Mouse (Mus musculus) intestine, embryonic 16.5 days (tissue): ENCODE measurements around the gene Tmub1. TPM values are rescaled to one million over a fixed set of nuclear protein-coding genes. Genes with fewer than 3 reads are reported as not detected.

ENCODE experiments used
- ATAC-seq: fragments of 200-750 bp; cut with Nextera tagmentation; 2 replicates; pipeline ENCODE4 v1.8.0; 2017; ENCODE audit warnings: moderate TSS enrichment, moderate library complexity
- H3K27ac ChIP-seq: fragments of 300-500 bp; sonication (generic); 2 replicates; pipeline ENCODE4 v1.5.1; 2014; ENCODE audit warnings: mild to moderate bottlenecking, low read length
- H3K27me3 ChIP-seq: fragments of 300-500 bp; sonication (generic); replicated peaks from 2 replicates; pipeline ENCODE4 v1.6.1; 2014; ENCODE audit warnings: low read length, control low read depth, mixed read lengths; ENCODE audit not compliant: control insufficient read depth, insufficient read depth
- H3K36me3 ChIP-seq: fragments of 300-500 bp; sonication (generic); 2 replicates; pipeline ENCODE4 v1.6.1; 2014; ENCODE audit warnings: low read length, control low read depth; ENCODE audit not compliant: control insufficient read depth, insufficient read depth
- H3K4me1 ChIP-seq: fragments of 300-500 bp; sonication (generic); 2 replicates; pipeline ENCODE4 v1.6.1; 2014; ENCODE audit warnings: low read length, control low read depth, mixed read lengths; ENCODE audit not compliant: control insufficient read depth, insufficient read depth
- H3K4me2 ChIP-seq: fragments of 300-500 bp; sonication (generic); 2 replicates; pipeline ENCODE4 v1.6.1; 2014; ENCODE audit warnings: low read depth, low read length, control low read depth
- H3K4me3 ChIP-seq: fragments of 300-500 bp; sonication (generic); 2 replicates; pipeline ENCODE4 v1.5.1; 2014; ENCODE audit warnings: mild to moderate bottlenecking, low read length
- H3K9ac ChIP-seq: fragments of 300-500 bp; sonication (generic); 2 replicates; pipeline ENCODE4 v1.6.1; 2014; ENCODE audit warnings: low read depth, low read length
- H3K9me3 ChIP-seq: fragments of 300-500 bp; sonication (generic); 2 replicates; pipeline ENCODE4 v1.6.1; 2016; ENCODE audit warnings: low read length, control low read depth; ENCODE audit not compliant: control insufficient read depth
- WGBS: fragments of 180-500 bp; shearing (Covaris S2); extraction: QIAGEN DNeasy Blood & Tissue Kit; methylation state at CpG from one replicate; pipeline ENCODE4 v1.1.7; 2014; 5-methylcytosine and 5-hydroxymethylcytosine counted together
- polyA plus RNA-seq: library from polyadenylated mRNA; unstranded; fragments of >200 nt; fragmentation: Nextera tagmentation; extraction: Ambion mirVana; gene quantifications from 2 replicates; pipeline ENCODE4 v1.2.1, GENCODE M21; 2015

The Tmub1 gene
- polyA plus RNA-seq, 1 experiment from 2014 or later: 28.7 TPM

GRCm38 (mm10) chr5:24417587-24417986 lies 30.1 kb downstream of the Tmub1 start:
- H3K9ac ChIP-seq: no peak overlapping the region
- H3K4me1 ChIP-seq: peaks cover 14% of the 10 kb centered on the region
- ATAC-seq: no peak
- H3K36me3 ChIP-seq: no peaks in the 10 kb centered on the region
- no peak overlapping the region for H3K27ac ChIP-seq
- H3K9me3 ChIP-seq: no peaks in the 10 kb centered on the region
- WGBS: 88% methylated on average over 10 of the region's 10 CpGs
- H3K4me3 ChIP-seq: no peak overlapping the region
- no peaks in the 10 kb centered on the region for H3K27me3 ChIP-seq
- no peak overlapping the region for H3K4me2 ChIP-seq

DNA sequence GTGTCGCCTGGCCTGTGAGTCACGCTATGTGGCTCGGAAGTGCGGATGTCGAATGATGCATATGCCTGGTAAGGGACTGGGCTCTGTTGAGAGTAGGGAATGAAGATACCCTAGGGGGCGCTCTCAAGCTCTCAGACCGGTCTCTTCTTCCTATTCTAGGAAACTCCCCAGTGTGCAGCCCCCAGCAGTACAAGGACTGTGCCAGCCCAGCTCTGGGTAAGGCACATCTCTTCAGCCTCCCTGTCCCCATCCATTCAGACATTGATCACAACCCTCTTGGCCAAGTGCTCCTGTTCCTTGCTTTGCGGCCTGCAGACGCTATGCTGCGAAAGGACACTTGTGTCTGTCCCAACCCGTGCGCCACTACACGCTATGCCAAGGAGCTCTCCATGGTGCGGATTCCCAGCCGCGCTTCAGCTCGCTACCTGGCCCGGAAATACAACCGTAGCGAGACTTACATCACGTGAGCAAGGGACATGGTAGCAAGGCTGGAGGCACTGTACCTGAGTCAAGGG lies 31.4 kb downstream of the Tmub1 start:
- Histone ChIP-seq H3K4me2 (peak overlapping the region; percentile 20; the same call in 1 of the 2 replicates), H3K4me3 (no peak overlapping the region), H3K27ac (no peak overlapping the region), H3K36me3 (no peaks in the 10 kb centered on the region), H3K9me3 (no peaks in the 10 kb centered on the region), H3K4me1 (peaks cover 11% of the 10 kb centered on the region; the same call in 1 of the 2 replicates), H3K27me3 (no peaks in the 10 kb centered on the region), H3K9ac (no peak overlapping the region)
- ATAC-seq: peak; percentile 60
- WGBS: 5% methylated on average over 21 of the region's 21 CpGs

DNA sequence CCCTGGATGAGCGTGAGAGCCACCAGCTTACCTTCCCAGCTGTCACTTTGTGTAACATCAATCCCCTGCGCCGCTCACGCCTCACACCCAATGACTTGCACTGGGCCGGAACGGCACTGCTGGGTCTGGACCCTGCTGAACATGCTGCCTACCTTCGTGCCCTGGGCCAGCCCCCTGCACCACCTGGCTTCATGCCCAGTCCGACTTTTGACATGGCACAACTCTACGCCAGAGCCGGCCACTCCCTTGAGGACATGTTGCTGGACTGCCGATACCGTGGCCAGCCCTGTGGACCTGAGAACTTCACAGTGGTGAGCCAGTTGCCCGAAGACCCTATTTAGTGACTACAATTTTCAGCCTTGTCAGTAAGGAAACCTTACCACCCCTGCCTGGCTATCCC lies 33.7 kb downstream of the Tmub1 start:
- H3K4me1 ChIP-seq: peaks cover 11% of the 10 kb centered on the region; the same call in 1 of the 2 replicates
- H3K27ac ChIP-seq: no peak overlapping the region
- no peak overlapping the region for H3K4me2 ChIP-seq
- WGBS: 80% methylated on average over 13 of the region's 13 CpGs
- no peaks in the 10 kb centered on the region for H3K27me3 ChIP-seq
- no peaks in the 10 kb centered on the region for H3K9me3 ChIP-seq
- no peak overlapping the region for H3K4me3 ChIP-seq
- H3K36me3 ChIP-seq: no peaks in the 10 kb centered on the region
- H3K9ac ChIP-seq: peak overlapping the region; percentile 11; the same call in 1 of the 2 replicates
- no peak for ATAC-seq

DNA sequence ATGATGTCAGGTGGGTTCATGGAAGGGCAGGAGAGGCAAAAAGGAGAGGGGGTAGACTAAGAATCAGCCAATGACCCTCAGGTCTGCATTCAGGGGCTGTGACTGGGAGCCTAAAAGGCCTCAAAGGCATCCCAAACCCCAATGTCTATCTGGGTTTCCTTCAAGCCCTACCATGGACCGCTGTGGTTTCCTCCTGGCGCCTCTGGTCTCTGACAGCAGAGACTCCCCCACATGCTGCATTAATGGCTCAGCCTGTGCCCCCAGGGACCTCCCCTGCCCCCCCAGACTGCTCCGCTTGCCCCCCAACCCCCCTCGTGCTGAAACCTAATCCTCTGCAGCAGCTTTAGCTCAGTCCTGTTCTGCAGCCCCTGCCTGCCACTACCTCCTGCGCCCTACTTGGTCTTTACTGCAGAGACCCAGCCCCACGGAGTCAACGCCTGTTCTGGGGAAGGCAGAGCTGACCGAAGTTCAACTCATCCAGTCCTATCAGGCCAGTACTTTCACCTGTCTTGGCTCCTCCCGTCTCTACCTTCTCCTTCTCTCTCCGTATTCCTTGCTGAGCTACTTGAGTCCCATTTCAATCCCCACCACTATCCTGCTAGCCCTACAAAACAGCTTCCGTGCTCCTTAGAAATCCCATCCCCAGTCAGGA lies 34.5 kb downstream of the Tmub1 start, which contains the start of gene Asic3:
Gene Asic3 (plus strand): TSS at position 351 of the 652 bp plus-strand sequence.
- no peaks in the 10 kb centered on the region for H3K36me3 ChIP-seq
- 37% methylated on average over 11 of the region's 11 CpGs for WGBS
- no peaks in the 10 kb centered on the region for H3K9me3 ChIP-seq
- H3K4me1 ChIP-seq: peaks cover 11% of the 10 kb centered on the region; the same call in 1 of the 2 replicates
- ATAC-seq: peak; percentile 58
- H3K27me3 ChIP-seq: no peaks in the 10 kb centered on the region
- H3K4me3 ChIP-seq: no peak within 1 kb of the TSS
- H3K9ac ChIP-seq: peak within 1 kb of the TSS; percentile 11
- no peak within 1 kb of the TSS for H3K27ac ChIP-seq
- peak within 1 kb of the TSS; percentile 18; the same call in 1 of the 2 replicates for H3K4me2 ChIP-seq

- no peak overlapping the region for H3K27ac ChIP-seq
- no peak overlapping the region for H3K4me3 ChIP-seq
- H3K4me2 ChIP-seq: no peak overlapping the region
- H3K36me3 ChIP-seq: no peaks in the 10 kb centered on the region
- H3K27me3 ChIP-seq: no peaks in the 10 kb centered on the region
- H3K9me3 ChIP-seq: no peaks in the 10 kb centered on the region
- no peak for ATAC-seq
- H3K9ac ChIP-seq: no peak overlapping the region
- H3K4me1 ChIP-seq: peaks cover 11% of the 10 kb centered on the region; the same call in 1 of the 2 replicates
- WGBS: 67% methylated on average over 2 of the region's 2 CpGs
Measured at GRCm38 (mm10) chr5:24412063-24412462, 35.6 kb downstream of the Tmub1 start.

DNA sequence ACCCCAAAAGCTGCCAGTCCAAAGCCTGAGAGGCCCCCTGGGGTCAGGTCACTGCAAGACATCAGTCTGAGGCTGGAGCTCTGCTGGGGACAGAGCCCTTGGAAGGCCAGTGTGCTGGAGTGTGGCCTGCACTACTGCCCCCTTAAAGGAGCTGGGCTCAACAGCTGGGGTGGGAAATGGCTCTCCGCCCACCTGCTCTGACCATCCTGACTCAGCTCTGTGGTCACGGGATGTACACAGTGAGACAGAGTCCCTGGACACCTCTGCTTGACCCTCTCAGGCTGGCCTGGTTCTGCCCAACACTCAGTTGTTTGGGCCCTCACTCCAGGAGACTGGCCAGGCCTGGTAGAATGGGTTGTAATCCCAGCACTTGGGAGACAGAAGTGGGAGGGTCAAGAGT lies 38.2 kb downstream of the Tmub1 start:
- WGBS: 89% methylated on average over 2 of the region's 2 CpGs
- no peak for ATAC-seq
- Histone ChIP-seq H3K4me3 (no peak overlapping the region), H3K9ac (no peak overlapping the region), H3K4me2 (no peak overlapping the region), H3K36me3 (peaks cover 6% of the 10 kb centered on the region), H3K9me3 (no peaks in the 10 kb centered on the region), H3K27me3 (no peaks in the 10 kb centered on the region), H3K27ac (no peak overlapping the region), H3K4me1 (peaks cover 11% of the 10 kb centered on the region; the same call in 1 of the 2 replicates)

GRCm38 (mm10) chr5:24408651-24409050 lies 39.0 kb downstream of the Tmub1 start:
- no peaks in the 10 kb centered on the region for H3K9me3 ChIP-seq
- WGBS: 87% methylated on average over 13 of the region's 13 CpGs
- no peak overlapping the region for H3K27ac ChIP-seq
- H3K4me3 ChIP-seq: no peak overlapping the region
- peaks cover 6% of the 10 kb centered on the region for H3K36me3 ChIP-seq
- H3K27me3 ChIP-seq: no peaks in the 10 kb centered on the region
- no peak for ATAC-seq
- no peak overlapping the region for H3K4me2 ChIP-seq
- no peak overlapping the region for H3K9ac ChIP-seq
- H3K4me1 ChIP-seq: peaks cover 7% of the 10 kb centered on the region; the same call in 1 of the 2 replicates

DNA sequence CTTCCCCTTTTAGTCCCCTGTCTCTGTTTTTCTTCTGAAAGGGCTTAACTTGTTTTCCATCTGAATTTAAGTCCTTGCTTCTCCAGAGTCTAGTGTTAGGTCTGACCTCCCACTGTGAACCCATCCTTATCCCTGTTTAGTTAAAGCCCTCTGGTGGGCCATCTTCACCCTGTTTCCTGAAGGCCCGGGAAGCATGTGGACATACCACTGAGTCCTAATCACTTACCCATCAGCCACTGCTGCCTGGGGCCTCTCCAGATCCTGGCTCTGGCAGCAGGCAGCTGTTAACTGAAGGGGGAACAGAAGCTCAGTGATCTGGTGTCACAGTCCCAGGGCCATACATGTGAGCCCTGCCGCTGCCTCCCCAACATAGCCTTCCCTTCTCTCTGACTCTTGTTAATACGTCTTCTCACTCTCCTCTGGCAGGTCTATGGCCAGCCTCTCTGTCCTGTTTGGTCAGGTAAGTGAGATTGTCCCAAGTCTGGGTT lies 42.2 kb downstream of the Tmub1 start:
- Histone ChIP-seq H3K9me3 (no peaks in the 10 kb centered on the region), H3K4me3 (no peak overlapping the region), H3K4me1 (no peaks in the 10 kb centered on the region), H3K9ac (no peak overlapping the region), H3K4me2 (no peak overlapping the region), H3K27me3 (no peaks in the 10 kb centered on the region), H3K36me3 (peaks cover 11% of the 10 kb centered on the region), H3K27ac (no peak overlapping the region)
- WGBS: 70% methylated on average over 3 of the region's 3 CpGs
- ATAC-seq: no peak

- 80% methylated on average over 6 of the region's 6 CpGs for WGBS
- no peak overlapping the region for H3K4me3 ChIP-seq
Measured at GRCm38 (mm10) chr5:24404594-24405360, 42.9 kb downstream of the Tmub1 start.

More at GRCm38 (mm10) chr5:24404594-24405360, 42.9 kb downstream of the Tmub1 start:
- H3K36me3 ChIP-seq: peaks cover 14% of the 10 kb centered on the region
- H3K27ac ChIP-seq: no peak overlapping the region
- no peak for ATAC-seq
- H3K4me2 ChIP-seq: no peak overlapping the region
- H3K4me1 ChIP-seq: no peaks in the 10 kb centered on the region
- H3K9ac ChIP-seq: no peak overlapping the region
- H3K27me3 ChIP-seq: no peaks in the 10 kb centered on the region
- no peaks in the 10 kb centered on the region for H3K9me3 ChIP-seq
